Comparison of ENCODE assay signal across 8 mouse cellular contexts in the genomic region with DNA sequence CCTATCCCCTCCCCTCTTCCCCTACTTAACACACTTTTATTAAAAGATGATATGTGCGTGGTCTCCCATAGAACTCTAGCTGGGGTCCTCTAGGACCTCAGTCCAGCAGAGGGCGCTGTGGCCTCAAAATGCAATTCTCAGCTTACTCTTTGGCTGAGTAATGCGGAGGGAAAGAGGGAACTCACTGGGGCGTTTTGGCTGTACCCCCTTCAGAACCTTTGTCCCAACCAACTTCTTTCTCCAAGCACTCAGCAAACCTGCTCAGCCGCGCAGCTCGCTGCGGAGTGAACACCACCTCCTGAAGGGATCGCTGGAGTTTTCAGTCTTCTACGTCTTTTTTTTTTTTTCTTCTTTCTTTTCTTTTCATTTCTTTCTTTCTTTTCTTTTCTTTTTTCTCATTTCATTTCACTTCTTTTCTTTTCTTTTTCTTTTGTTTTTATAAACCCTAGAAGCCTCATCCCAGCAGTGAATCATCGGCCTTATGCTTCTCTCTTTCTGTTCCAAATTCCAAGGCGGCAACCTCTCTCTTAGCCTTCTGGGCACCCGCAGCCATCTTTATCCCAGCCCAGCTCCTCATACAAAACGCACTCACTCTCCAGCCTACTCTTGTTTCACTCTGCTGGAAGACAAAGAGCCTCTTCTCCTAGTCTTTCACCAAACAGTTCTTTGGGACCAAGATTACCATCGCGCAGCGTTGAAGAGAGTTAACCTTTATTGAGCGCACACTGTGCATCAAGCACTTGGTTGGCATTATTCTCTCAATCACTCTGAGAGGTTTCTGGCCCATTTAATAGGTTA. TPM values are rescaled to one million over a fixed set of nuclear protein-coding genes. Genes with fewer than 3 reads are reported as not detected.
DNase-seq lines count a peak whose midpoint lies in the region; ATAC-seq lines count a peak whose summit lies in the region.

No protein-coding gene starts in this region.

- H3K9ac ChIP-seq in hindbrain, embryonic 14.5 days = peak overlapping the region; percentile 37

- peak overlapping the region; percentile 63 for H3K4me2 ChIP-seq in hindbrain, embryonic 14.5 days (replicated peaks)

- H3K4me3 ChIP-seq in hindbrain, embryonic 14.5 days (replicated peaks; ENCODE audit: low read length) = peak overlapping the region; percentile 28
- peak overlapping the region; percentile 8; the same call in 1 of the 2 replicates for H3K4me3 ChIP-seq in macrophage (ENCODE audit: inconsistent target)

- peak; percentile 60; the same call in 1 of the 2 replicates for ATAC-seq in hindbrain, embryonic 14.5 days (ENCODE audit: low FRiP score)

- WGBS in hindbrain, embryonic 14.5 days = 8% methylated on average over 18 of the region's 18 CpGs
- WGBS in macrophage (ENCODE audit: missing documents) = 27% methylated on average over 17 of the region's 18 CpGs

- H3K9me3 ChIP-seq in hindbrain, embryonic 14.5 days (ENCODE audit: control insufficient read depth, low read length) = no peaks in the 10 kb centered on the region

- no peaks in the 10 kb centered on the region for H3K79me2 ChIP-seq in macrophage (ENCODE audit: inconsistent target)

- no peaks in the 10 kb centered on the region for H3K27me3 ChIP-seq in hindbrain, embryonic 14.5 days (ENCODE audit: control insufficient read depth, insufficient read depth, low read length)

- H3K4me1 ChIP-seq in hindbrain, embryonic 14.5 days (replicated peaks; ENCODE audit: control insufficient read depth, insufficient read depth, low read length) = 0 out of 2 replicates have a peak, but pooled peaks cover 4% of the 10 kb centered on the region

- H3K36me3 ChIP-seq in hindbrain, embryonic 14.5 days (replicated peaks; ENCODE audit: control insufficient read depth, insufficient read depth) = no peaks in the 10 kb centered on the region
- no peaks in the 10 kb centered on the region for H3K36me3 ChIP-seq in macrophage (ENCODE audit: inconsistent target)

- H3K27ac ChIP-seq in hindbrain, embryonic 14.5 days = no peak overlapping the region
- H3K27ac ChIP-seq in macrophage = no peak overlapping the region

- peak; percentile 61 for DNase-seq in T-cell, adult 2 months (ENCODE audit: low spot score)
- DNase-seq in cerebellum, postnatal 25 days = peak; percentile 88 to 94
- DNase-seq in frontal cortex, postnatal 25 days (ENCODE audit: low spot score in 2 of 2) = peak; percentile 72 to 79
- peak; percentile 97 for DNase-seq in hindbrain, embryonic 14.5 days (ENCODE audit: low spot score)
- peak; percentile 81 to 91 for DNase-seq in left cerebral cortex, adult 18-20 months (ENCODE audit: low spot score in 2 of 2)
- peak; percentile 73 for DNase-seq in retina, postnatal 7 days (ENCODE audit: low read depth, low spot score)
- DNase-seq in urinary bladder, adult 2 months (ENCODE audit: low spot score) = peak; percentile 84

RNA-seq across cellular contexts. Expression of gene Gm11627, which starts 6.2 kb away (rescaled TPM):
- 3.7 and 4.3 TPM in 2 replicates for polyA plus RNA-seq in hindbrain, embryonic 14.5 days (2014; fragmentation: Nextera tagmentation; extraction: Ambion mirVana)
- 1 to 10 TPM; 3.7 to 5.4 TPM for total RNA-seq in left cerebral cortex, adult 18-20 months (2021)
- not detected for total RNA-seq in macrophage (2018; cell fraction: chromatin; rRNA removed)
- total RNA-seq in macrophage (2018; cell fraction: cytosol; rRNA removed) = not detected
- not detected for total RNA-seq in macrophage (2018; cell fraction: nucleus; rRNA removed)
- not detected in 3 replicates for polyA plus RNA-seq in macrophage (2018)
- 53.0 and 56.5 TPM in 2 replicates for polyA plus RNA-seq in urinary bladder, adult 2 months (2012; rRNA removed)

RNA-seq across cellular contexts. Expression of gene Gpatch8, which starts 16.9 kb away (rescaled TPM):
- 48.2 and 55.3 TPM in 2 replicates for polyA plus RNA-seq in hindbrain, embryonic 14.5 days (2014; fragmentation: Nextera tagmentation; extraction: Ambion mirVana)
- 10 to 100 TPM; 50.8 to 52.0 TPM for total RNA-seq in left cerebral cortex, adult 18-20 months (2021)
- 100 to 1,000 TPM in 20 of 26 experiments, 10 to 100 TPM in 6; 74.3 to 184 (median 128) TPM for total RNA-seq in macrophage (2018; cell fraction: chromatin; rRNA removed)
- total RNA-seq in macrophage (2018; cell fraction: cytosol; rRNA removed) = 10 to 100 TPM; 13.1 to 27.5 (median 21.1) TPM
- 10 to 100 TPM; 31.1 to 92.0 (median 53.1) TPM for total RNA-seq in macrophage (2018; cell fraction: nucleus; rRNA removed)
- 14.4 to 21.0 TPM (median 17.4 TPM) in 3 replicates for polyA plus RNA-seq in macrophage (2018)
- polyA plus RNA-seq in urinary bladder, adult 2 months (2012; rRNA removed) = 17.5 and 23.9 TPM in 2 replicates

RNA-seq across cellular contexts. Expression of gene Fzd2, which starts 31.1 kb away (rescaled TPM):
- polyA plus RNA-seq in hindbrain, embryonic 14.5 days (2014; fragmentation: Nextera tagmentation; extraction: Ambion mirVana) = 8.2 and 9.2 TPM in 2 replicates
- 1 to 10 TPM; 9.4 to 9.7 TPM for total RNA-seq in left cerebral cortex, adult 18-20 months (2021)
- 1 to 10 TPM in 1 of 26 experiments, not detected in 25; 7.8 TPM for total RNA-seq in macrophage (2018; cell fraction: chromatin; rRNA removed)
- under 1 TPM in 1 of 26 experiments, not detected in 25; 0.06 TPM for total RNA-seq in macrophage (2018; cell fraction: cytosol; rRNA removed)
- total RNA-seq in macrophage (2018; cell fraction: nucleus; rRNA removed) = 1 to 10 TPM in 1 of 26 experiments, not detected in 25; 1.0 TPM
- polyA plus RNA-seq in macrophage (2018) = not detected in 3 replicates
- 53.7 and 54.9 TPM in 2 replicates for polyA plus RNA-seq in urinary bladder, adult 2 months (2012; rRNA removed)

Comparison
In these comparisons a context has a peak if more than half of its experiments do, and no peak if none do; other contexts are left out.
1. RNA of gene Gm11627, which starts 6.2 kb away (polyA plus RNA-seq): 53.0 to 56.5 TPM in urinary bladder, adult 2 months; 3.7 to 4.3 TPM in hindbrain, embryonic 14.5 days and not detected in macrophage; every median in the first group is over 10 times any median in the second.
2. Peak in every context shown above with its lines, with median percentiles within 50 percentile points of each other: DNase-seq.